10 mouse cellular contexts compared by ENCODE assay signal in the genomic region with DNA sequence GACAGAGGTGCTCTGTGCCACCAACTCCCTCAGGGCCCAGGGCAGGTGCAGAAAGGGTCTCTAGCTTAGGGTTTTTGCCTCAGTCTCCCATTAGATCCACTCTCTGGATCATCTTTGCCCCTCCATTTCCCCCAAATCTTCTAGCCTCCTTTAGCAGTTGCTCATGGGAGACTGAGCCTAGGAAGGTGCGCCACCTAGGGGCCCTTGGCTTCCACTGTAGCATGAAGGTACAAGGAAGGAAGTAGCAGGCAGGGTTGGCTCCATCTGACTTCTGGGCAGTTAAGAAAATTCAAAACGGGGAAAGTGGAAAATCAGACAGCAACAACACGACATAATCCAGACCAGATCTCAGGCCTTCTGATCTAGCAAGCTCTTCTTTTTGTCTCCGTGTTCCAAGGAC. TPM values are rescaled to one million over a fixed set of nuclear protein-coding genes. Genes with fewer than 3 reads are reported as not detected.
DNase-seq lines count a peak whose midpoint lies in the region; TF ChIP-seq lines count a peak whose summit lies in the region.
"Had no signal": no experiment of that assay in that cellular context is flagged by ENCODE, and none has a peak within 500 bp of the region (broad histone marks: within the 10 kb centered on the region; RNA-seq: fewer than 3 reads in every experiment).

No protein-coding gene starts in this region.

- intact Hi-C loops in left cerebral cortex, adult 2 months (cut with DNase I), result loop anchor here (2.0 kb wide), 2 partner anchors 84 to 144 kb away; no protein-coding TSS in a partner anchor

- H3K27ac ChIP-seq in left cerebral cortex, adult 2 months, result no peak overlapping the region
- H3K27ac ChIP-seq in olfactory bulb, adult 2 months (ENCODE audit: insufficient read depth, low read depth, low read length), result no peak overlapping the region
- H3K27ac ChIP-seq: embryonic facial prominence, embryonic 15.5 days; neural tube, embryonic 12.5 days had no signal

- peaks cover 22% of the 10 kb centered on the region for H3K4me1 ChIP-seq in olfactory bulb, adult 2 months (ENCODE audit: control insufficient read depth, insufficient read depth, low read length)

- peak; percentile 76 for DNase-seq in layer of hippocampus, adult 11-12 months (ENCODE audit: low spot score)
- no peak for DNase-seq in layer of hippocampus, adult 9-10 months (ENCODE audit: low spot score)
- DNase-seq in adrenal gland, postnatal 14 days, result peak; percentile 85
- peak; percentile 40 for DNase-seq in embryo, embryonic 11.5 days (ENCODE audit: low read depth, low spot score)
- peak; percentile 44 to 62 for DNase-seq in heart, adult 9 months (ENCODE audit: low spot score in 2 of 2)
- DNase-seq in left cerebral cortex, adult 2 months (ENCODE audit: extremely low spot score in 1 of 2, low spot score in 2 of 2), result peak; percentile 68 to 70
- DNase-seq in thymus, postnatal 25 days, result peak; percentile 52

- TF ChIP-seq POLR2A in olfactory bulb, adult 2 months (IDR thresholded peaks at IDR 0.05; ENCODE audit: insufficient read depth, low read depth, low read length), result no peak

- no peak overlapping the region for H3K4me3 ChIP-seq in left cerebral cortex, adult 2 months
- H3K4me3 ChIP-seq in olfactory bulb, adult 2 months (ENCODE audit: insufficient read depth, low read depth, low read length), result no peak overlapping the region
- H3K4me3 ChIP-seq: embryonic facial prominence, embryonic 15.5 days; neural tube, embryonic 12.5 days had no signal

- peak; percentile 88 for TF ChIP-seq CTCF in left cerebral cortex, adult 2 months (IDR thresholded peaks at IDR 0.05)
- peak; percentile 42; the same call in 1 of the 2 replicates for TF ChIP-seq CTCF in olfactory bulb, adult 2 months (IDR thresholded peaks at IDR 0.05; ENCODE audit: insufficient read depth, low read depth, low read length)

- WGBS in olfactory bulb, adult 2 months, result 9% methylated on average over 4 of the region's 4 CpGs

RNA-seq across cellular contexts. Expression of gene Scmh1, which starts 36.4 kb away (rescaled TPM):
- 41.5 and 46.4 TPM in 2 replicates for total RNA-seq in adrenal gland, postnatal 14 days (2021)
- 10 to 100 TPM; 82.9 to 91.5 TPM for total RNA-seq in left cerebral cortex, adult 2 months (2021)
- not detected in 2 replicates for polyA plus RNA-seq in olfactory bulb, adult 2 months (2012; ENCODE audit: insufficient read depth, insufficient read length, low replicate concordance, missing spikeins)
